Mouse (Mus musculus): Measurements from ENCODE around the gene Cyp4f18. TPM values are rescaled to one million over a fixed set of nuclear protein-coding genes. Genes with fewer than 3 reads are reported as not detected.
"Not testable (repeated sequence)": the region's sequence is repeated elsewhere in the genome, so short reads cannot be mapped to it uniquely, and the experiment has no call there.

The Cyp4f18 gene
- polyA plus RNA-seq (2014; fragmentation: Nextera tagmentation; extraction: Ambion mirVana), result 0.36 and 0.92 TPM in 2 replicates

DNA sequence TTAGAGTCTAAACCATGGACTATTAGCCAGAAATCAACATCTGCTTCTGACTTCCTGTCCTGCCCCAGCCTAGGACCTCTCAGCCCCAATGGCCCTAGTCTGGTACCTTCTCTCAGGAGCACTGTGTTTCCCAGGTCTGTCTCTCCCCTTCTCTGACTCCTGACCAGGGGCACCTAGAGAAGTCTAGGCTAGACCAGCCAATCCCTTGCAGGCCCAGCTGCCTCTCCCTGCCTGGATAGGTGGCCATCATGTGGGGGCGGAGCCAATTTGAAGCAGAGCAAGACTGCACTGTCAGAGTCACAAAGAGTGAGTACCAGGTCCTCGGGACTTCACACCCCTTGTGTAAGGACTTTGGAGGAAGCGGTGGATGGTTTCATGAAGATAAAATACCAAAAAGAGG lies at the start of gene Cyp4f18:
Cyp4f18 (minus strand) TSS at position 154 of the 400 bp plus-strand sequence.
- Histone ChIP-seq H3K9me3 (ENCODE audit: control insufficient read depth, low read length) (no peaks in the 10 kb centered on the region), H3K4me3 (ENCODE audit: low read depth, low read length) (no peak within 1 kb of the TSS), H3K36me3 (ENCODE audit: control insufficient read depth, insufficient read depth, low read length) (no peaks in the 10 kb centered on the region), H3K27ac (ENCODE audit: low read depth, low read length) (no peak within 1 kb of the TSS), H3K4me1 (ENCODE audit: control insufficient read depth, insufficient read depth, low read length) (no peaks in the 10 kb centered on the region), H3K9ac (ENCODE audit: low read length) (no peak within 1 kb of the TSS), H3K4me2 (ENCODE audit: low read depth) (no peak within 1 kb of the TSS), H3K27me3 (ENCODE audit: control insufficient read depth, insufficient read depth, low read length) (no peaks in the 10 kb centered on the region)
- DNase-seq (ENCODE audit: low spot score), result no peak
- no peak for ATAC-seq (ENCODE audit: insufficient read depth, low FRiP score, low TSS enrichment)
- 67% methylated on average over 3 of the region's 3 CpGs for WGBS

DNA sequence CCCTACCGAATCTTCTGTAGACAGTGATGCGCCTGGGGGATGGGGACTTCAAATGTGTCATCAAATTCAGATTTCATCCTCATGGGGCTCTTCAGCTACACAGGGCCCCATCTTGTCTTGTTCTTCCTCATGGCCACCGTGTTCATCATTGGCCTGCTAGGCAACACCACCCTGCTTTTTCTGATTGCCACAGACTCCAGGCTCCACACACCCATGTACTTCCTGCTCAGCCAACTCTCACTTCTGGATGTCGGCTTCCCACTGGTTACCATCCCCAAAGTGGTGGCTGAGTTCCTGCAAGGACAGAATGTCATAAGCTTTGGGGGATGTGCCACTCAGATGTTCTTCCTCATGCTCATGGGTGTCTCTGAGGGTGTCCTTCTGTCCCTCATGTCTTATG lies 48.2 kb upstream of the Cyp4f18 start:
- not testable (repeated sequence) for H3K9me3 ChIP-seq (ENCODE audit: control insufficient read depth, low read length); H3K27ac ChIP-seq (ENCODE audit: low read depth, low read length); H3K4me3 ChIP-seq (ENCODE audit: low read depth, low read length); DNase-seq (ENCODE audit: low spot score); H3K27me3 ChIP-seq (ENCODE audit: control insufficient read depth, insufficient read depth, low read length); H3K4me2 ChIP-seq (ENCODE audit: low read depth); H3K36me3 ChIP-seq (ENCODE audit: control insufficient read depth, insufficient read depth, low read length); ATAC-seq (ENCODE audit: insufficient read depth, low FRiP score, low TSS enrichment); H3K4me1 ChIP-seq (ENCODE audit: control insufficient read depth, insufficient read depth, low read length); H3K9ac ChIP-seq (ENCODE audit: low read length)
- WGBS, result 83% methylated on average over 3 of the region's 4 CpGs

DNA sequence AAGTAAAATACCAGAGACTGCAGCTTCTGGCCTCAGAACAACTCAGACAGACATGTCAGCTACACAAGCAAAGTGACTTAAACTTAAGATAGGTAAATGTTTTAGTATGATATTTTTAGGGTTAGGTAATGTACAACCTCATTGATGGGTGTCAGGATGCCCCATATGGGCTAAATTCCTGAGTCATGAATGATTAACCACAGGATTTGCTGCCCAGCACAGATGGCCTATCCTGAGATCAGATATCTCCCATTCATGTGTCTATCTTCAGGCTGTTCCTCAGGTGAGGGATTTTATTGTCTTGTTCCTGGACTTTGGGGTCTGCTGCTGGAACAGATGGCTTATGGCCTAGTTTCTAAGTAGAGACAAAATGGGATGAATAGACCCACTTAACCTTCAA lies 45.2 kb upstream of the Cyp4f18 start:
- H3K27me3 ChIP-seq (ENCODE audit: control insufficient read depth, insufficient read depth, low read length); H3K36me3 ChIP-seq (ENCODE audit: control insufficient read depth, insufficient read depth, low read length); DNase-seq (ENCODE audit: low spot score); H3K9ac ChIP-seq (ENCODE audit: low read length); H3K4me3 ChIP-seq (ENCODE audit: low read depth, low read length); H3K27ac ChIP-seq (ENCODE audit: low read depth, low read length); H3K4me1 ChIP-seq (ENCODE audit: control insufficient read depth, insufficient read depth, low read length); ATAC-seq (ENCODE audit: insufficient read depth, low FRiP score, low TSS enrichment); H3K4me2 ChIP-seq (ENCODE audit: low read depth); H3K9me3 ChIP-seq (ENCODE audit: control insufficient read depth, low read length): not testable (repeated sequence)

DNA sequence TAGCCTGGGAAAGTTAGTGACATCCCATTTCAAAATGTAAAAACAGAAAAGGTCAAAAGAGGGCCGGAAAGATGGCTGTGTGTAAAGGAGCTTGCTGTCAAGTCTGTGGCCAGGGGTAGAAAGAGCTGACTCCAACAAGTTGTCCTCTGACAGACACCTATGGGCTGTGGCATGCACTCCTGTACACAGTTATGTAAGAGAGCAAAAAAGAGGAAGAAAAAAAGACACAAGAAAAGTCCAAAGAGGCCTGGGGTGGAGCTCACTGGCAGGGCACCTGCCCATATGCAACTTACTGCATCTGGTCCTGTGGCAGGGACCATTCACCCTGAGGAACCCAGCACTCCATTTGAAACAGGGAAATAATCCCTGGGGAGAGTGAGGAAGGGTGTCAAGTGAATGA lies 33.1 kb upstream of the Cyp4f18 start:
- H3K36me3 ChIP-seq (ENCODE audit: control insufficient read depth, insufficient read depth, low read length), result no peaks in the 10 kb centered on the region
- no peak for DNase-seq (ENCODE audit: low spot score)
- H3K9me3 ChIP-seq (ENCODE audit: control insufficient read depth, low read length), result no peaks in the 10 kb centered on the region
- no peaks in the 10 kb centered on the region for H3K27me3 ChIP-seq (ENCODE audit: control insufficient read depth, insufficient read depth, low read length)
- no peaks in the 10 kb centered on the region for H3K4me1 ChIP-seq (ENCODE audit: control insufficient read depth, insufficient read depth, low read length)
- no peak overlapping the region for H3K4me2 ChIP-seq (ENCODE audit: low read depth)
- no peak overlapping the region for H3K27ac ChIP-seq (ENCODE audit: low read depth, low read length)
- no peak overlapping the region for H3K4me3 ChIP-seq (ENCODE audit: low read depth, low read length)
- no peak overlapping the region for H3K9ac ChIP-seq (ENCODE audit: low read length)
- ATAC-seq (ENCODE audit: insufficient read depth, low FRiP score, low TSS enrichment), result no peak
- 78% methylated on average over 1 of the region's 1 CpGs for WGBS

DNA sequence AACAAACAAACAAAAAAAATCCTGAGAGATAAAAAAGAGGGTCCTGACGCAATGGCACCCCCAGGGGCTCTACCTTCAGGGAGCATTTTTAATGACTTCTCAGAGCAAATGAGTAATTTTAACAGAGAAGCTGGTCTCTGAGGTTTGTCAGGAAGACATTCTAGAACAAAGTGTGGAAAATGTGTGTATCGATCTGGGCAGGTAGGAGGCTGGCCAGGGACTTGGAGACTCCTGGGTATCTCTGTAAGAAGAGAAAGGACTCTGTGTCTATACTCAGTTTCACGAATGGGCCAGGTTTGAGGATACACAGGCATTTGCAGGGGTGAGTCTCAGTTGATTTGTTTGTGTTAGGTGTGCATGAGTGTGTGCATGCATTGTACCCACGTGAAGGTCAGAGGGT lies 31.5 kb upstream of the Cyp4f18 start, which contains the start of gene Olfr372:
Olfr372 (plus strand) TSS at position 301 of the 400 bp plus-strand sequence.
- not testable (repeated sequence) for H3K27me3 ChIP-seq (ENCODE audit: control insufficient read depth, insufficient read depth, low read length); H3K4me2 ChIP-seq (ENCODE audit: low read depth); H3K9ac ChIP-seq (ENCODE audit: low read length); H3K9me3 ChIP-seq (ENCODE audit: control insufficient read depth, low read length); H3K4me3 ChIP-seq (ENCODE audit: low read depth, low read length); H3K36me3 ChIP-seq (ENCODE audit: control insufficient read depth, insufficient read depth, low read length); DNase-seq (ENCODE audit: low spot score); ATAC-seq (ENCODE audit: insufficient read depth, low FRiP score, low TSS enrichment); H3K27ac ChIP-seq (ENCODE audit: low read depth, low read length); H3K4me1 ChIP-seq (ENCODE audit: control insufficient read depth, insufficient read depth, low read length)
- WGBS, result 86% methylated on average over 4 of the region's 4 CpGs

DNA sequence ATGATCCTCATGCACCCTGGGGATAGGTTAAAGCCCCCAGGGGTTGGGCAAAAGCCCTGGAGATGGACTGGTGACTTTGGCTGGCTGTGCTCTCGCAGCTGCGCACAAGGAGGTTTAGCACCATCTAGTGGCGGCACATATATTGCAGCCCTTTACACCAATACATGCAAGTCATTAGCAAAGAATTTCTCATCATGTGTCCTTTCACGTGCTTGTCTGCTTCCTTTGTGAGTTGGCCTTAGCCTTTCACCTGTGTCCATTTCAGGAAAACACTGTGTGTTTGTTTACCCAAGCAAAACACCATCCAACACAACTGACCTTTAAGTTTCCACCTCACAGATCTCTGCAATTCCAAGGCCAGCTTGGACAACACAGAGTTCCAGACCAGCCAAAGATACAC lies 23.5 kb upstream of the Cyp4f18 start:
- H3K27me3 ChIP-seq (ENCODE audit: control insufficient read depth, insufficient read depth, low read length); DNase-seq (ENCODE audit: low spot score); H3K4me1 ChIP-seq (ENCODE audit: control insufficient read depth, insufficient read depth, low read length); H3K4me2 ChIP-seq (ENCODE audit: low read depth); H3K27ac ChIP-seq (ENCODE audit: low read depth, low read length); H3K4me3 ChIP-seq (ENCODE audit: low read depth, low read length); ATAC-seq (ENCODE audit: insufficient read depth, low FRiP score, low TSS enrichment); H3K9me3 ChIP-seq (ENCODE audit: control insufficient read depth, low read length); H3K36me3 ChIP-seq (ENCODE audit: control insufficient read depth, insufficient read depth, low read length); H3K9ac ChIP-seq (ENCODE audit: low read length): not testable (repeated sequence)
- WGBS, result 35% methylated on average over 4 of the region's 4 CpGs

DNA sequence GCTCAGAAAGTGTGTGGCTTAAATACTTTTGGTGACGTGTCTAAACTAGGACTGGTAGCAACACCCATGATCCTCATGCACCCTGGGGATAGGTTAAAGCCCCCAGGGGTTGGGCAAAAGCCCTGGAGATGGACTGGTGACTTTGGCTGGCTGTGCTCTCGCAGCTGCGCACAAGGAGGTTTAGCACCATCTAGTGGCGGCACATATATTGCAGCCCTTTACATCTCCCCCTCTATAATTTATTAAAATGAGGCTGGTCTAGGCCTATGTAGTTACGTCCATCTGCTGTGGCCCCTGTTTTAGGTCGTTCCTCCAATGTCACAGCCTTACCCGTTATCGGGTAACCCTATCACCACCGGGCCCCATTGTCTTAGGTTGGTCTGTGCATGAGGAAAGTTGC lies 15.5 kb upstream of the Cyp4f18 start:
- not testable (repeated sequence) for H3K9me3 ChIP-seq (ENCODE audit: control insufficient read depth, low read length); H3K4me2 ChIP-seq (ENCODE audit: low read depth); H3K27me3 ChIP-seq (ENCODE audit: control insufficient read depth, insufficient read depth, low read length); H3K4me3 ChIP-seq (ENCODE audit: low read depth, low read length); DNase-seq (ENCODE audit: low spot score); ATAC-seq (ENCODE audit: insufficient read depth, low FRiP score, low TSS enrichment); H3K9ac ChIP-seq (ENCODE audit: low read length); H3K4me1 ChIP-seq (ENCODE audit: control insufficient read depth, insufficient read depth, low read length); H3K36me3 ChIP-seq (ENCODE audit: control insufficient read depth, insufficient read depth, low read length); H3K27ac ChIP-seq (ENCODE audit: low read depth, low read length)
- 21% methylated on average over 4 of the region's 9 CpGs for WGBS

DNA sequence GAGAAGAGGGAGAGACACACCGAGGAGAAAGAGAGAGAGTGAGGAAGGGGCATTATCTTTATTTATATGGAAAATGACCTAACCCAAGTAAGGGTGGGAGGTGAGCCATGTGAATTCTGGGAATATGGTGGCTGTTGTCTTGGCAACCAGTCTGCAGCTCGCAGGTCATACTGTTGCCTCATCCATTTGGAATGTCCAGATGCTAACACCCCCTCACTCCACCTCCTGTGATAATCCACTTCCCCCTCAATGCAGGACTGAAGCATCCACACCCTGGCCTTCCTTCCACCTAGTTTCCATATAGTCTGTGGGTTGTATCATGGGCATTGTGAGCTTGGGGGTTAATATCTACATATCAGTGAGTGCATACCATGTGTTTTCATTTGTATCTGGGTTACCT lies 10.4 kb upstream of the Cyp4f18 start:
- no peak overlapping the region for H3K9ac ChIP-seq (ENCODE audit: low read length)
- no peak overlapping the region for H3K4me2 ChIP-seq (ENCODE audit: low read depth)
- no peaks in the 10 kb centered on the region for H3K4me1 ChIP-seq (ENCODE audit: control insufficient read depth, insufficient read depth, low read length)
- no peak overlapping the region for H3K4me3 ChIP-seq (ENCODE audit: low read depth, low read length)
- 67% methylated on average over 2 of the region's 2 CpGs for WGBS
- no peaks in the 10 kb centered on the region for H3K9me3 ChIP-seq (ENCODE audit: control insufficient read depth, low read length)
- H3K27me3 ChIP-seq (ENCODE audit: control insufficient read depth, insufficient read depth, low read length), result no peaks in the 10 kb centered on the region
- no peaks in the 10 kb centered on the region for H3K36me3 ChIP-seq (ENCODE audit: control insufficient read depth, insufficient read depth, low read length)
- DNase-seq (ENCODE audit: low spot score), result no peak
- H3K27ac ChIP-seq (ENCODE audit: low read depth, low read length), result no peak overlapping the region
- ATAC-seq (ENCODE audit: insufficient read depth, low FRiP score, low TSS enrichment), result no peak

DNA sequence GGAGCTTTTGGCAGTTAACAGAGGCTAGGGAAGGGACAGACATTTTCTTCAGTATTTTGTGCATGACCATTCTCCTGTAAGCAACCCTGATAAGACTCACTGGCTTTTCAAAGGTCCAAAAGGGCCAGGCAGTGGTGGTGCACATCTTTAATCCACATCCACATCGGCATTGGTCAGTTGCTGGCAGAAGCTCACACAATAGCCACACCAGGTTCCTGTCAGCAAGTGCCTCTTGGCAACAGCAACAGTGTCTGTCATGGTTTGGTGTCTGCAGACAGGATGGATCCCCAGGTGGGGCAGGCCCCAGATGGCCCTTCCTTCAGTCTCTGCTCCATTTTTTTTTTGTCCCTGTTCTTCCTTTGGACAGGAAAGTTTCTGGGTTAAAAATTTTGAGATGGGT lies 9.6 kb upstream of the Cyp4f18 start:
- 72% methylated on average over 1 of the region's 1 CpGs for WGBS
- not testable (repeated sequence) for H3K9me3 ChIP-seq (ENCODE audit: control insufficient read depth, low read length); H3K9ac ChIP-seq (ENCODE audit: low read length); H3K27ac ChIP-seq (ENCODE audit: low read depth, low read length); DNase-seq (ENCODE audit: low spot score); H3K4me2 ChIP-seq (ENCODE audit: low read depth); ATAC-seq (ENCODE audit: insufficient read depth, low FRiP score, low TSS enrichment); H3K4me1 ChIP-seq (ENCODE audit: control insufficient read depth, insufficient read depth, low read length); H3K36me3 ChIP-seq (ENCODE audit: control insufficient read depth, insufficient read depth, low read length); H3K27me3 ChIP-seq (ENCODE audit: control insufficient read depth, insufficient read depth, low read length); H3K4me3 ChIP-seq (ENCODE audit: low read depth, low read length)
